Mouse (Mus musculus) embryonic stem cell, embryonic (primary cell): ENCODE measurements at regions not wholly inside any gene's neighbourhood (a gene's known extent, or its start where the extent isn't known, plus 50 kb on each side); places are given as distances from the start of the nearest gene placed in this dataset.

Experiments used
- CTCF ChIA-PET, 4 experiments: fragments of 300-600 bp in 2 of 4; fragments of 350-600 bp in 2 of 4; sonication (Branson Sonifier 250); formaldehyde crosslinking; loops; one replicate each; lab custom pipeline; 2022; ENCODE audit warnings: inconsistent platforms in 2 of 4; lab: Charles Lee
- POLR2A ChIA-PET, 4 experiments: fragments of 300-600 bp in 2 of 4; fragments of 350-600 bp in 2 of 4; sonication (Branson Sonifier 250); formaldehyde crosslinking; loops; one replicate each; lab custom pipeline; 2022; ENCODE audit warnings: antibody characterized with exemption in 4 of 4, inconsistent platforms in 1 of 4; lab: Charles Lee

DNA sequence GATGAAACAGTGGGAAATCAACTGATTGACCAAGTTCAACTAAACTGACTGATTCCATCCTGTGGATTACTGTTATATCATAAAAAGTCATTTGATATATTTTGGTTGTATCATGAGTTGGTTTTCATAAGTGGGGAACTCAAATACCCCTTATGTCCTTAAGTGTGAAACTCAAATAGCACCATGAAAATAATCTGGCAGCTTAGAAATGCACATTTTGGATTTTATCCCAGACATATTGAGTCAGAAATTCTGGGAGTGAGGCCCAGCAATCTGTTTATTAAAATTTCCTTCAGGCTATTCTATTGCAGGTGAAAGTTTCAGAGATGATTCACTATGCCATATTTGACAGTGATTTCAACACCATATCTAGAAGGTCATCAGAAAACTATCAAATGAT, 1573.7 kb downstream of the Pcdh9 start:
- CTCF ChIA-PET: no interaction called here
- POLR2A ChIA-PET: no interaction called here

- POLR2A ChIA-PET: no interaction called here
These were observed 1586.5 kb downstream of the Pcdh9 start for GRCm38 (mm10) chr14:92303940-92304339.

GRCm38 (mm10) chr14:92271200-92271599, 1619.3 kb downstream of the Pcdh9 start:
- CTCF ChIA-PET: no interaction called here
- POLR2A ChIA-PET: interaction anchor here in 1 of 4 experiments (0.5 kb wide), 1 partner anchor 1694 kb away, joined by 4 read pairs; no protein-coding TSS in a partner anchor

More at GRCm38 (mm10) chr14:92303940-92304339, 1586.5 kb downstream of the Pcdh9 start:
- CTCF ChIA-PET: no interaction called here

DNA sequence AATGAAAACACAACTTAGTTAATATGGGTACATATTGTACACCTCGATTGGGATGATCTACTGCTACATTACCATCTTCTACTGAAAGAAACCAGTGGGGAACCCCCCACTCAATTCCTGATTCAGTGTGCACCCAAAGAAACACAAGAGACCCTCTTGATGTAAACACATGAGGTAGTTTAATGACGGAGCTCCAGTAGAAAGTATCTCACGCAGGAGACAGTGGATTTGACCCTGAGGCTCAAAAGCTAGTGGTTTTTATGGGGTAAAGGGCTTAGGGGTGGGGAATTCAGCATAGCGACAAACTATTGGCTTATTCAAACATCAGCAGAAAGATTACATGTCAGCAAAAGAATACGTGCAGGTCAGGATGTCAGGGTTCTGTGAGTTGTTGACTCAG, 1667.7 kb downstream of the Pcdh9 start:
- ChIA-PET CTCF (no interaction called here), POLR2A (no interaction called here)
